Mouse (Mus musculus) liver, adult 2 months (tissue): Measurements from ENCODE around the gene Nhp2.

Experiments used
- CTCF ChIP-seq: fragments of 200-500 bp; IDR thresholded peaks from 2 replicates; pipeline ENCODE4 v1.5.1; 2011; ENCODE audit warnings: low read depth, low read length, control low read depth
- POLR2A ChIP-seq: fragments of 200-500 bp; IDR thresholded peaks from 2 replicates; pipeline ENCODE4 v1.6.1; 2011; ENCODE audit warnings: low read length, control low read depth; ENCODE audit not compliant: insufficient read depth; ENCODE audit errors: extremely low read depth

GRCm38 (mm10) chr11:51671376-51671775 is 51.8 kb downstream of the Nhp2 start:
- TF ChIP-seq POLR2A (no peak), CTCF (no peak)
